ENCODE assay signal across 8 mouse cellular contexts in the genomic region with DNA sequence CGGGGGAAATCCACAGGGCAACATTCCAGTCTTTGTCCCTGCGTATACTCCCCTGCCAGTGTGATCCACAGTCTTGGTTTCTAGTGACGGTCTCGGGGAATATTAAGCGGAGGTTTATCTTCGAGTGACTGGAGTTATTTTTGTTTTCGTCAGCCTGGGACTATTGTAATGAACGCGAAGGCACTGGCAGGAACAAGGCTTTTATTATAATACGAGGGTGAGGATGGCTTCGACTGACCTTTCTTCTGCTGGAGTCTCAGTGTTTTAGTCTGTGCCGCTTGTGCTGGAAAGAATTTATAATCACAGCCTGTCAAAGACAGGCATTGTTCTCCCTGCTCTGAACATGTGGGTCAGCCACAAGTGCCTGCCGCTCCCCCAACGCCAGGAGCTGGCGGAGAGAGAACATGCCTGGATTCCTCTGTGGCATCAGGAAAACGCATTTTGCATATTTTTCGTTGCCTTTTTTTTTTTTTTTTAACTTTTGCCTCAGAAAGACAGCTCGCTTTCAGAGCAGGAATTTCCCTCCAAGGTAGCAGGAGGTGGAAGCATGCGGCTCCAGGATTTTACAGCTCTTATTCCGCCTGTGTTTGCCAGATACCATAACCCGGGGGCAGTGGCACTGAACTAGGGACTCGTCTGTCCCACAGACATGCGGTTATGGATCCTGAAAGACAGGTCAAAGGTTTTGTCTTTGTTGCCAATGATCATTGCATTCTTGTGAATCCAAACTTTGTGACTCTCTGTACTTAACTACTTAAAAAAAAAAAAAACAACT.
DNase-seq lines count a peak whose midpoint lies in the region; ATAC-seq and TF ChIP-seq lines count a peak whose summit lies in the region.

No protein-coding gene starts in this region.

- DNase-seq in frontal cortex, postnatal 36 days (ENCODE audit: low spot score in 2 of 2) = peak; percentile 39 to 45
- no peak for DNase-seq in frontal cortex, postnatal 25 days (ENCODE audit: low spot score in 2 of 2)
- DNase-seq in hindbrain, postnatal 0 days (ENCODE audit: low spot score) = peak; percentile 63
- DNase-seq in left cerebral cortex, adult 18-20 months (ENCODE audit: low spot score in 2 of 2) = peak; percentile 29 to 39
- DNase-seq in urinary bladder, postnatal 25 days (ENCODE audit: low spot score) = no peak
- no peak for DNase-seq in urinary bladder, adult 18-20 months (ENCODE audit: low spot score in 2 of 2)

- peak; percentile 90 for ATAC-seq in forebrain, embryonic 13.5 days
- ATAC-seq in hindbrain, postnatal 0 days = peak; percentile 92
- ATAC-seq in midbrain, embryonic 16.5 days = peak; percentile 87

- H3K27ac ChIP-seq in forebrain, embryonic 13.5 days = peak overlapping the region; percentile 73
- peak overlapping the region; percentile 77 for H3K27ac ChIP-seq in hindbrain, postnatal 0 days
- peak overlapping the region; percentile 72 for H3K27ac ChIP-seq in midbrain, embryonic 16.5 days (ENCODE audit: low read length)

- peak overlapping the region; percentile 27 for H3K4me3 ChIP-seq in forebrain, embryonic 13.5 days
- peak overlapping the region; percentile 24 for H3K4me3 ChIP-seq in hindbrain, postnatal 0 days (ENCODE audit: low read length)
- H3K4me3 ChIP-seq in midbrain, embryonic 16.5 days (ENCODE audit: low read depth, low read length) = peak overlapping the region; percentile 29

- H3K36me3 ChIP-seq in forebrain, embryonic 13.5 days (ENCODE audit: poor library complexity, severe bottlenecking) = no peaks in the 10 kb centered on the region
- no peaks in the 10 kb centered on the region for H3K36me3 ChIP-seq in hindbrain, postnatal 0 days (ENCODE audit: insufficient read depth, low read length)
- H3K36me3 ChIP-seq in midbrain, embryonic 16.5 days (ENCODE audit: control insufficient read depth, insufficient read depth, low read length) = no peaks in the 10 kb centered on the region

- peaks cover 28% of the 10 kb centered on the region for H3K4me1 ChIP-seq in forebrain, embryonic 13.5 days
- H3K4me1 ChIP-seq in hindbrain, postnatal 0 days (ENCODE audit: insufficient read depth, low read length) = peaks cover 10% of the 10 kb centered on the region
- H3K4me1 ChIP-seq in midbrain, embryonic 16.5 days (ENCODE audit: control insufficient read depth, insufficient read depth, low read length) = peaks cover 25% of the 10 kb centered on the region

- H3K27me3 ChIP-seq in forebrain, embryonic 13.5 days = no peaks in the 10 kb centered on the region
- H3K27me3 ChIP-seq in hindbrain, postnatal 0 days (ENCODE audit: insufficient read depth, low read length) = no peaks in the 10 kb centered on the region
- H3K27me3 ChIP-seq in midbrain, embryonic 16.5 days (ENCODE audit: control insufficient read depth, insufficient read depth, low read depth, low read length) = no peaks in the 10 kb centered on the region

- no peak; the same call in 1 of the 2 replicates for TF ChIP-seq CTCF in hindbrain, postnatal 0 days (IDR thresholded peaks at IDR 0.05; ENCODE audit: low read depth)

- peak overlapping the region; percentile 56 for H3K9ac ChIP-seq in forebrain, embryonic 13.5 days
- peak overlapping the region; percentile 17; the same call in 1 of the 2 replicates for H3K9ac ChIP-seq in hindbrain, postnatal 0 days (replicated peaks; ENCODE audit: low read length)
- H3K9ac ChIP-seq in midbrain, embryonic 16.5 days (ENCODE audit: low read depth, low read length) = peak overlapping the region; percentile 43

- WGBS in forebrain, embryonic 13.5 days = 4% methylated on average over 23 of the region's 23 CpGs
- WGBS in hindbrain, postnatal 0 days = 3% methylated on average over 23 of the region's 23 CpGs
- WGBS in midbrain, embryonic 16.5 days = 1% methylated on average over 23 of the region's 23 CpGs

- H3K4me2 ChIP-seq in forebrain, embryonic 13.5 days = peak overlapping the region; percentile 56
- peak overlapping the region; percentile 55 for H3K4me2 ChIP-seq in hindbrain, postnatal 0 days (ENCODE audit: low read depth, low read length)
- peak overlapping the region; percentile 56 for H3K4me2 ChIP-seq in midbrain, embryonic 16.5 days (ENCODE audit: low read length)

- no peaks in the 10 kb centered on the region for H3K9me3 ChIP-seq in forebrain, embryonic 13.5 days (replicated peaks)
- no peaks in the 10 kb centered on the region for H3K9me3 ChIP-seq in hindbrain, postnatal 0 days (ENCODE audit: low read length)
- no peaks in the 10 kb centered on the region for H3K9me3 ChIP-seq in midbrain, embryonic 16.5 days (replicated peaks; ENCODE audit: control insufficient read depth, low read length, poor library complexity, severe bottlenecking)

Comparison
In these comparisons a context has a peak if more than half of its experiments do, and no peak if none do; other contexts are left out.
1. DNase-seq: peak in frontal cortex, postnatal 36 days (2 of 2), hindbrain, postnatal 0 days (single experiment) and left cerebral cortex, adult 18-20 months (2 of 2); none in frontal cortex, postnatal 25 days (0 of 2), urinary bladder, postnatal 25 days (single experiment) and urinary bladder, adult 18-20 months (0 of 2).
2. Peak in every context shown above with its lines, with median percentiles within 50 percentile points of each other: ATAC-seq, H3K27ac ChIP-seq, H3K4me2 ChIP-seq, H3K4me3 ChIP-seq and H3K9ac ChIP-seq.